Mouse (Mus musculus): ENCODE measurements at regions not wholly inside any gene's neighbourhood (a gene's known extent, or its start where the extent isn't known, plus 50 kb on each side); places are given as distances from the start of the nearest gene placed in this dataset.

GRCm38 (mm10) chr10:99532697-99533119 is 226.8 kb downstream of the Csl start:
- H3K9ac ChIP-seq (ENCODE audit: low read depth, low read length) = no peak overlapping the region
- no peaks in the 10 kb centered on the region for H3K27me3 ChIP-seq (ENCODE audit: control insufficient read depth, insufficient read depth, low read depth, low read length)
- H3K9me3 ChIP-seq (replicated peaks; ENCODE audit: control insufficient read depth, low read length) = no peaks in the 10 kb centered on the region
- H3K27ac ChIP-seq (ENCODE audit: low read length) = no peak overlapping the region
- no peak for ATAC-seq (ENCODE audit: low read depth)
- WGBS (ENCODE audit: insufficient replicate concordance) = 56% methylated on average over 3 of the region's 3 CpGs
- no peak overlapping the region for H3K4me2 ChIP-seq (ENCODE audit: low read depth, low read length)
- no peaks in the 10 kb centered on the region for H3K4me1 ChIP-seq (ENCODE audit: control insufficient read depth, low read depth, low read length)
- no peak overlapping the region for H3K4me3 ChIP-seq (ENCODE audit: low read depth, low read length)
- no peaks in the 10 kb centered on the region for H3K36me3 ChIP-seq (ENCODE audit: control insufficient read depth, insufficient read depth)

GRCm38 (mm10) chr10:99533468-99533867 is 226.0 kb downstream of the Csl start:
- H3K4me2 ChIP-seq (ENCODE audit: low read depth, low read length) = no peak overlapping the region
- WGBS (ENCODE audit: insufficient replicate concordance) = 44% methylated on average over 4 of the region's 4 CpGs
- no peaks in the 10 kb centered on the region for H3K9me3 ChIP-seq (replicated peaks; ENCODE audit: control insufficient read depth, low read length)
- H3K9ac ChIP-seq (ENCODE audit: low read depth, low read length) = no peak overlapping the region
- H3K4me3 ChIP-seq (ENCODE audit: low read depth, low read length) = no peak overlapping the region
- H3K27ac ChIP-seq (ENCODE audit: low read length) = no peak overlapping the region
- ATAC-seq (ENCODE audit: low read depth) = no peak
- H3K36me3 ChIP-seq (ENCODE audit: control insufficient read depth, insufficient read depth) = no peaks in the 10 kb centered on the region
- H3K4me1 ChIP-seq (ENCODE audit: control insufficient read depth, low read depth, low read length) = no peaks in the 10 kb centered on the region
- H3K27me3 ChIP-seq (ENCODE audit: control insufficient read depth, insufficient read depth, low read depth, low read length) = no peaks in the 10 kb centered on the region

GRCm38 (mm10) chr10:99534237-99534636 is 225.2 kb downstream of the Csl start:
- Histone ChIP-seq H3K4me1 (ENCODE audit: control insufficient read depth, low read depth, low read length) (no peaks in the 10 kb centered on the region), H3K9me3 (replicated peaks; ENCODE audit: control insufficient read depth, low read length) (no peaks in the 10 kb centered on the region), H3K4me3 (ENCODE audit: low read depth, low read length) (no peak overlapping the region), H3K27ac (ENCODE audit: low read length) (no peak overlapping the region), H3K27me3 (ENCODE audit: control insufficient read depth, insufficient read depth, low read depth, low read length) (no peaks in the 10 kb centered on the region), H3K9ac (ENCODE audit: low read depth, low read length) (no peak overlapping the region), H3K4me2 (ENCODE audit: low read depth, low read length) (no peak overlapping the region), H3K36me3 (ENCODE audit: control insufficient read depth, insufficient read depth) (no peaks in the 10 kb centered on the region)
- no peak for ATAC-seq (ENCODE audit: low read depth)
- WGBS (ENCODE audit: insufficient replicate concordance) = 45% methylated on average over 7 of the region's 7 CpGs

GRCm38 (mm10) chr10:99538639-99539038 is 220.8 kb downstream of the Csl start:
- 65% methylated on average over 5 of the region's 5 CpGs for WGBS (ENCODE audit: insufficient replicate concordance)
- Histone ChIP-seq H3K9ac (ENCODE audit: low read depth, low read length) (no peak overlapping the region), H3K4me3 (ENCODE audit: low read depth, low read length) (no peak overlapping the region), H3K36me3 (ENCODE audit: control insufficient read depth, insufficient read depth) (no peaks in the 10 kb centered on the region), H3K4me2 (ENCODE audit: low read depth, low read length) (no peak overlapping the region), H3K27ac (ENCODE audit: low read length) (no peak overlapping the region), H3K27me3 (ENCODE audit: control insufficient read depth, insufficient read depth, low read depth, low read length) (no peaks in the 10 kb centered on the region), H3K4me1 (ENCODE audit: control insufficient read depth, low read depth, low read length) (no peaks in the 10 kb centered on the region), H3K9me3 (replicated peaks; ENCODE audit: control insufficient read depth, low read length) (no peaks in the 10 kb centered on the region)
- ATAC-seq (ENCODE audit: low read depth) = no peak

- ATAC-seq (ENCODE audit: low read depth) = no peak
These were observed 207.1 kb downstream of the Csl start for GRCm38 (mm10) chr10:99552373-99552772.

GRCm38 (mm10) chr10:99552836-99553540 is 206.5 kb downstream of the Csl start:
- 71% methylated on average over 12 of the region's 12 CpGs for WGBS (ENCODE audit: insufficient replicate concordance)
- H3K9me3 ChIP-seq (replicated peaks; ENCODE audit: control insufficient read depth, low read length) = no peaks in the 10 kb centered on the region
- H3K4me3 ChIP-seq (ENCODE audit: low read depth, low read length) = no peak overlapping the region
- no peaks in the 10 kb centered on the region for H3K36me3 ChIP-seq (ENCODE audit: control insufficient read depth, insufficient read depth)
- H3K27ac ChIP-seq (ENCODE audit: low read length) = no peak overlapping the region
- H3K4me2 ChIP-seq (ENCODE audit: low read depth, low read length) = no peak overlapping the region
- H3K9ac ChIP-seq (ENCODE audit: low read depth, low read length) = no peak overlapping the region
- ATAC-seq (ENCODE audit: low read depth) = no peak
- H3K27me3 ChIP-seq (ENCODE audit: control insufficient read depth, insufficient read depth, low read depth, low read length) = no peaks in the 10 kb centered on the region
- H3K4me1 ChIP-seq (ENCODE audit: control insufficient read depth, low read depth, low read length) = no peaks in the 10 kb centered on the region

More at GRCm38 (mm10) chr10:99552373-99552772, 207.1 kb downstream of the Csl start:
- H3K4me2 ChIP-seq (ENCODE audit: low read depth, low read length) = no peak overlapping the region
- no peaks in the 10 kb centered on the region for H3K9me3 ChIP-seq (replicated peaks; ENCODE audit: control insufficient read depth, low read length)
- H3K4me3 ChIP-seq (ENCODE audit: low read depth, low read length) = no peak overlapping the region
- no peak overlapping the region for H3K9ac ChIP-seq (ENCODE audit: low read depth, low read length)
- no peaks in the 10 kb centered on the region for H3K27me3 ChIP-seq (ENCODE audit: control insufficient read depth, insufficient read depth, low read depth, low read length)
- WGBS (ENCODE audit: insufficient replicate concordance) = 58% methylated on average over 4 of the region's 4 CpGs
- H3K36me3 ChIP-seq (ENCODE audit: control insufficient read depth, insufficient read depth) = no peaks in the 10 kb centered on the region
- no peaks in the 10 kb centered on the region for H3K4me1 ChIP-seq (ENCODE audit: control insufficient read depth, low read depth, low read length)
- H3K27ac ChIP-seq (ENCODE audit: low read length) = no peak overlapping the region

- no peaks in the 10 kb centered on the region for H3K4me1 ChIP-seq (ENCODE audit: control insufficient read depth, low read depth, low read length)
- H3K27me3 ChIP-seq (ENCODE audit: control insufficient read depth, insufficient read depth, low read depth, low read length) = no peaks in the 10 kb centered on the region
- ATAC-seq (ENCODE audit: low read depth) = no peak
- H3K36me3 ChIP-seq (ENCODE audit: control insufficient read depth, insufficient read depth) = no peaks in the 10 kb centered on the region
- no peak overlapping the region for H3K4me3 ChIP-seq (ENCODE audit: low read depth, low read length)
- H3K4me2 ChIP-seq (ENCODE audit: low read depth, low read length) = no peak overlapping the region
- H3K9me3 ChIP-seq (replicated peaks; ENCODE audit: control insufficient read depth, low read length) = no peaks in the 10 kb centered on the region
- WGBS (ENCODE audit: insufficient replicate concordance) = 51% methylated on average over 2 of the region's 2 CpGs
- H3K9ac ChIP-seq (ENCODE audit: low read depth, low read length) = no peak overlapping the region
- no peak overlapping the region for H3K27ac ChIP-seq (ENCODE audit: low read length)
These were observed 204.4 kb downstream of the Csl start for GRCm38 (mm10) chr10:99555021-99555420.

GRCm38 (mm10) chr10:99555658-99556352 is 203.7 kb downstream of the Csl start:
- H3K4me1 ChIP-seq (ENCODE audit: control insufficient read depth, low read depth, low read length) = no peaks in the 10 kb centered on the region
- no peak overlapping the region for H3K4me2 ChIP-seq (ENCODE audit: low read depth, low read length)
- H3K36me3 ChIP-seq (ENCODE audit: control insufficient read depth, insufficient read depth) = no peaks in the 10 kb centered on the region
- no peak overlapping the region for H3K9ac ChIP-seq (ENCODE audit: low read depth, low read length)
- ATAC-seq (ENCODE audit: low read depth) = no peak
- H3K9me3 ChIP-seq (replicated peaks; ENCODE audit: control insufficient read depth, low read length) = no peaks in the 10 kb centered on the region
- no peak overlapping the region for H3K4me3 ChIP-seq (ENCODE audit: low read depth, low read length)
- 66% methylated on average over 12 of the region's 12 CpGs for WGBS (ENCODE audit: insufficient replicate concordance)
- no peaks in the 10 kb centered on the region for H3K27me3 ChIP-seq (ENCODE audit: control insufficient read depth, insufficient read depth, low read depth, low read length)
- no peak overlapping the region for H3K27ac ChIP-seq (ENCODE audit: low read length)

- Histone ChIP-seq H3K36me3 (ENCODE audit: control insufficient read depth, insufficient read depth) (no peaks in the 10 kb centered on the region), H3K4me3 (ENCODE audit: low read depth, low read length) (no peak overlapping the region), H3K27ac (ENCODE audit: low read length) (no peak overlapping the region), H3K4me2 (ENCODE audit: low read depth, low read length) (no peak overlapping the region), H3K27me3 (ENCODE audit: control insufficient read depth, insufficient read depth, low read depth, low read length) (no peaks in the 10 kb centered on the region), H3K9ac (ENCODE audit: low read depth, low read length) (no peak overlapping the region), H3K9me3 (replicated peaks; ENCODE audit: control insufficient read depth, low read length) (no peaks in the 10 kb centered on the region), H3K4me1 (ENCODE audit: control insufficient read depth, low read depth, low read length) (no peaks in the 10 kb centered on the region)
- 64% methylated on average over 11 of the region's 11 CpGs for WGBS (ENCODE audit: insufficient replicate concordance)
- ATAC-seq (ENCODE audit: low read depth) = no peak
These were observed 203.0 kb downstream of the Csl start for GRCm38 (mm10) chr10:99556353-99557036.

Data from liver, embryonic 16.5 days (tissue).